Mouse (Mus musculus) kidney, adult 2 months (tissue): ENCODE results near the gene Mink1.

Source experiments
- CTCF ChIP-seq: fragments of 200-500 bp; conservative IDR thresholded peaks from 2 replicates; pipeline ENCODE4 v1.5.1; 2011; ENCODE audit warnings: low read depth, mild to moderate bottlenecking, control low read depth, low read length, moderate library complexity, mixed read lengths; ENCODE audit not compliant: insufficient read depth, insufficient read length
- POLR2A ChIP-seq: fragments of 200-500 bp; IDR thresholded peaks from one replicate; pipeline ENCODE4 v1.6.1; 2011; ENCODE audit warnings: low read depth, low read length, control low read depth

DNA sequence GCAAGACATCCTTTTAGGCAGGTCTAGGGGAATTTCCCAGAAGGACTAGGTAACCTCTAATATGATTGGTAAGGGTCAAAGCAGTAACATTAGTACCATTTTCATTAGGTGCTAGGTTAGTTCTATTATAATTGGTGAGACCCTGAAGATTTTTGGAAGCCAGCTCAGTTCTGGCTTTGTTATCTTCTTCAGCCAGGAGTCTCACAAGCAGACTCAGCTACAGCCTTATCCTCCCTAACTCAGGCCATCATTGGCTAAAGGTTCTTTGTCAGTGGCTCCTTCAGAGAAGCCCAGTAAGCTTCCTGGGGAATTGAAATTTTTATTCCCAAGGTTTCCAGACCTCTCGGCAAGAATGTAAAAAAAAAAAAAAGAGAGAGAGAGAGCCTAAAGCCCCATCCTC lies 44.2 kb upstream of the Mink1 start:
- TF ChIP-seq CTCF, result no peak
- TF ChIP-seq POLR2A, result no peak
